Mouse (Mus musculus) fat pad, adult 2 months (tissue): ENCODE results near the gene Bglap3.

Experiments used
- DNase-seq: peaks from one replicate; pipeline ENCODE4 v3.0.0-alpha.2; 2011; ENCODE audit warnings: low read depth, low spot score; ENCODE audit errors: extremely low read depth

Gene Bglap3

DNA sequence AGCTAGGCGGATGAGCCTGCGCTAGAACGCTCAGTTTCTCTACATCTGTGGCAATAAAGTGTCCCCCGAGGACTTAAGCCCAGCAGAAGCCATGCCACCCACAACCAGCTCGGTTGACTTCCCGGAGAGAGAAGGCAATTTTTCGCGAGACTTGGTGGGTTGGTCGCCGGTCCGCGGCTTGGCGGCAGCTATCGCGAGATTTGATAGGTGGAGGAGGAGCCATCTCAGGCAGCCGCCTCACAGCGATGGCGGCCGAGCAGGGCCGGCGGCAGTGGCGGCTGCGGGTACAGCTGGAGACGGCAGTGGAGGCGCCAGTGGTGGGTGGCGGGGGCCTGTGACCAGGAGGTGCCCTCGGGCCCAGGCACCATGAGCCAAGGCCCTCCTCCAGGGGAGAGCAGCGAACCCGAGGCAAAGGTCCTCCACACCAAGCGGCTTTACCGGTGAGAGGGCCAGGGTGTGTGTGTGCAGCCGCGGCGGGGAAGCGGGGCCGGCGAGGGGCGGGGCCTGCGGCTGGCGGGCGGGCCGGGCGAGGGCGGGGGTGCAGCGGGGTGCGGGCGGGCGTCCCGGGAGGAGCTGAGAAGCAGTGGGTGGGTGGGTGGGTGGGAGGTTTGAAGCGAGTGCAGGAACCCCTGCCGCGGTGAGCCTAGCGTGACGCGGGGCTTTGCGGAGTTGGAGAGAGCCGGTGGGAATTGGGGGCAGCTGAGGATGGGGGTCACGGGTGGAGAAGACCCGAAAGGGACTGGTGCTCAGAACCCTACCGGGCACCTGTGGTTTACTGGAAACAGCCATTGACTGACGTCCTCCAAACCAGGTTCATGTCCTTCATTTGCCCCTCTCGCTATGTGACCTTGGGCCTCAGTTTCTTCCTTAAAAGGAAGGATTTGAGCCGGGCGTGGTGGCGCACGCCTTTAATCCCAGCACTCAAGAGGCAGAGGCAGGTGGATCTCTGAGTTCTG lies 36.2 kb downstream of the Bglap3 start, which contains the start of the genes Tmem79 and Smg5:
Gene Tmem79 (minus strand): TSS at position 91 of the 956 bp plus-strand sequence.
Gene Smg5 (plus strand): TSS at position 203 of the 956 bp plus-strand sequence.
- DNase-seq: no peak

DNA sequence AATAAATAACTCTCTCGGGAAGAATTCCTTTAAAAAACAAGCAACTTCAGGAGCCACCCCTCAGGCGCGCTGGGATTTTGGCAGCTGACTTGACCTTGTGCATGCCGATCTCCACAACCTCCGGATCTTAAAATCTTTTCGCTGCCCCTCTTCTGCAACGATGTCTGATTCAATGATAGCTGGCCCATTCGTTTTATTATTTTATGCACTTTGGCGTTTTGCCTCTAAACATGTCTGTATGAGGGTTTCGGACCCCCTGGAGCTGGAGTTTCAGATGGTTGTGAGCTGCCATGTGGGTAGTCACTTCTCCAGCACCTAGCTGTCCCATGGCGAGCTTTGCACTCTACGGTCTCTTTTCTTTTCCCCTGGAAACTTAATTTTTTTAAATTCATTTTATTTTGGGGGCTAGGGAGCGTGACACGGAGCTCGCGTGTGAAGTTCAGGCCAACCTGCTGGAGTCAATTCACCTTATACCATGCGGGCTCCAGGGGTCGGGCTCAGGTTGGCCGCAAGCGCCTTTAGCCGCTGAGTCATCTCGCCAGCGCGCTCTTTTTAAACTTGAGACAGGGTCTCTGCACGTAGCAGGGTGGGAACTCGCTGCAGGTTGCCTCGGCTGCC lies 37.0 kb downstream of the Bglap3 start:
- no peak for DNase-seq

- DNase-seq: no peak
Measured at GRCm38 (mm10) chr3:88334902-88335435, 37.6 kb downstream of the Bglap3 start.

GRCm38 (mm10) chr3:88334029-88334658 lies 38.4 kb downstream of the Bglap3 start:
- no peak for DNase-seq

DNA sequence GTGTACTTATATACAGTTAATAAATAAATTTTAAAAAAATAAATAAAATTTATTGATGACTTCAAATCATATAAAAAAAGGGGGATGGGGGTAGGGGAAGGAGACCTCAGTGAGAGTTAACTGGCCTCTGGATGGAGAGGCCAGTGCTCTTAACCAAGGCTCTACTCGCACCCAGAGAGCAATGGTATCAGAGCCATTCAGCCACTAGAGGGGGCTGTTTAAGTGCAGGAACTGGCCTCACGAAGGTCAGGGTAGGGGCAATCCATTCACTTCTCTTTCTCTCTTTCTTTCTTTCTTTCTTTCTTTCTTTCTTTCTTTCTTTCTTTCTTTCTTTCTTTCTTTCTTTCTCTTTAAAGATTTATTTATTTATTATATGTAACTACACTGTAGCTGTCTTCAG lies 41.3 kb downstream of the Bglap3 start:
- no peak for DNase-seq

DNA sequence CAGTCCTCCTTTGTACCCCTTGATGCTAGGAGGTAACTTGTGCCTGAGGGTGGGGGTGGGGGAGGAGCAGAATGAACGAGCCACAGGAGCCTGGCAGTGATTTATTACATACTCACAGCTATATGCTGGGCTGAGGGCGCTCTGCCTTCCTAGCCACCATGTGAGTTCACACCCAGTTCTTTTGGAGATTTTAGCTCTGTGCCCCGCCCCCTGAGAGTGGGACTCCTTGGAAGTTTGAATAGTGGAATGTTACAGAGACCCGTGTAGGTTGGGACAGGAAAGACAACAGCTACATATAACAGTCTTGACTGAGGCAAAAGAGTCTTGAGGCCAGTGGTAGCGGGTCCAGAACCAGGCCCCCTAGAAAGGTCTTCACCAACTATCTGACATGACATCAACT lies 43.6 kb downstream of the Bglap3 start:
- no peak for DNase-seq

DNA sequence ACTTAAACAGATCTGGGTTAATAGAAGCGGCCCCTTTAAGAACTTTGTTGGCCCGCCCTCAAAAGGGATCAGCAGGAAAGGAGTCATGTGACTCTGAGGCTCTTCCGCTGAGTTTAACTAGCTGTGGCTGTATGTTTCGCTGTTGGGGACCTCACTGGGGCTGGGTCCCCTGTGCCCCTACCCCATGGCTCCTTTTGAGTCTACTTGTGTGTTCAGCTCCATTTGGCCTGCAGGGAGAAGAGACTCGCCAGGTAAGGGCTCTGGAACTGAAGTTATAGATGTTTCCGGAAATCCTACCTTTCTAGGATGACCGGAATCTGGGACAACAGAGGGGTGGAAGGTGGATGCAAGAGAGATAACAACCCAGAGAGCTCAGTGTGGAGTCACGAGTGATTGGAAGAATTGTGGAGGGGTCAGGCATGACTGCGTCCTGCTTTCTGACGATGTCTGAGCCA lies 47.6 kb downstream of the Bglap3 start, which contains the start of gene Glmp:
Gene Glmp (plus strand): TSS at position 73 of the 455 bp plus-strand sequence.
- no peak for DNase-seq
